24 mouse cellular contexts compared by ENCODE assay signal in genomic region chr12:9550328-9550727, GRCm38 (mm10). TPM values are rescaled to one million over a fixed set of nuclear protein-coding genes. Genes with fewer than 3 reads are reported as not detected.
A peak's percentile ranks its signal among the peaks of the same experiment; 100 is the strongest.
DNase-seq lines count a peak whose midpoint lies in the region; ATAC-seq and TF ChIP-seq lines count a peak whose summit lies in the region.
"Had no signal": no experiment of that assay in that cellular context is flagged by ENCODE, and none has a peak within 500 bp of the region (broad histone marks: within the 10 kb centered on the region; RNA-seq: fewer than 3 reads in every experiment).

No protein-coding gene starts in this region.

- no peaks in the 10 kb centered on the region for H3K27me3 ChIP-seq in limb, embryonic 12.5 days
- no peaks in the 10 kb centered on the region for H3K27me3 ChIP-seq in limb, embryonic 10.5 days (ENCODE audit: low read depth, poor library complexity, severe bottlenecking)
- H3K27me3 ChIP-seq in limb, embryonic 15.5 days, result no peaks in the 10 kb centered on the region
- H3K27me3 ChIP-seq: CH12.LX; embryonic facial prominence, embryonic 12.5 days; forebrain, embryonic 13.5 days; forebrain, embryonic 15.5 days; Patski had no signal

- TF ChIP-seq CTCF in left cerebral cortex, adult 2 months (IDR thresholded peaks at IDR 0.05), result no peak

- peak; percentile 39 for DNase-seq in heart, adult 11 months
- no peak for DNase-seq in heart, adult 8-10 months (ENCODE audit: low spot score)
- no peak for DNase-seq in limb, embryonic 10.5 days (ENCODE audit: low spot score)
- DNase-seq in left cerebral cortex, adult 2 months (ENCODE audit: extremely low spot score in 1 of 2, low spot score in 2 of 2), result no peak
- DNase-seq: adrenal gland, adult 8-10 months; adrenal gland, postnatal 14 days; adrenal gland, postnatal 36 days; B cell, adult 2 months; cerebellum, adult 11-12 months; cerebellum, adult 2 months; cerebellum, adult 9-10 months; cerebellum, postnatal 10 days; cerebellum, postnatal 25 days had no signal

- 74% methylated on average over 2 of the region's 2 CpGs for WGBS in limb, embryonic 12.5 days
- WGBS in limb, embryonic 10.5 days, result 96% methylated on average over 2 of the region's 2 CpGs
- WGBS in limb, embryonic 15.5 days, result 37% methylated on average over 2 of the region's 2 CpGs

- no peak overlapping the region for H3K4me3 ChIP-seq in limb, embryonic 12.5 days (replicated peaks)
- no peak overlapping the region for H3K4me3 ChIP-seq in limb, embryonic 10.5 days
- H3K4me3 ChIP-seq in limb, embryonic 15.5 days, result no peak overlapping the region
- H3K4me3 ChIP-seq in left cerebral cortex, adult 2 months, result no peak overlapping the region
- H3K4me3 ChIP-seq: embryonic facial prominence, embryonic 10.5 days; embryonic facial prominence, embryonic 12.5 days; forebrain, embryonic 13.5 days; forebrain, embryonic 15.5 days had no signal

- H3K36me3 ChIP-seq in limb, embryonic 12.5 days, result no peaks in the 10 kb centered on the region
- H3K36me3 ChIP-seq in limb, embryonic 10.5 days, result no peaks in the 10 kb centered on the region
- H3K36me3 ChIP-seq in limb, embryonic 15.5 days, result no peaks in the 10 kb centered on the region
- H3K36me3 ChIP-seq: embryonic facial prominence, embryonic 10.5 days; embryonic facial prominence, embryonic 12.5 days; forebrain, embryonic 15.5 days; G1E had no signal

- intact Hi-C loops in left cerebral cortex, adult 2 months (cut with DNase I), result no loop called here

- no peaks in the 10 kb centered on the region for H3K9me3 ChIP-seq in limb, embryonic 12.5 days
- no peaks in the 10 kb centered on the region for H3K9me3 ChIP-seq in limb, embryonic 10.5 days (replicated peaks)
- H3K9me3 ChIP-seq in limb, embryonic 15.5 days, result no peaks in the 10 kb centered on the region
- H3K9me3 ChIP-seq: embryonic facial prominence, embryonic 10.5 days; embryonic facial prominence, embryonic 12.5 days; forebrain, embryonic 13.5 days; forebrain, embryonic 15.5 days; G1E had no signal

- 0 out of 2 replicates have a peak overlapping the region, but pooled peaks have one; percentile 18 for H3K27ac ChIP-seq in limb, embryonic 12.5 days
- H3K27ac ChIP-seq in limb, embryonic 10.5 days, result no peak overlapping the region
- H3K27ac ChIP-seq in limb, embryonic 15.5 days, result peak overlapping the region; percentile 12; the same call in 1 of the 2 replicates
- H3K27ac ChIP-seq in left cerebral cortex, adult 2 months, result no peak overlapping the region
- H3K27ac ChIP-seq: embryonic facial prominence, embryonic 10.5 days; embryonic facial prominence, embryonic 12.5 days; forebrain, embryonic 13.5 days; forebrain, embryonic 15.5 days had no signal

- ATAC-seq in limb, embryonic 12.5 days (ENCODE audit: insufficient number of reproducible peaks, insufficient read depth, low FRiP score, low TSS enrichment, low read depth), result no peak
- peak; percentile 40; the same call in 1 of the 2 replicates for ATAC-seq in limb, embryonic 15.5 days (ENCODE audit: insufficient number of reproducible peaks, low FRiP score, low TSS enrichment, low read depth)
- ATAC-seq: activated CD4-positive, CD25-positive, alpha-beta regulatory T cell, adult 4 months; CD4-positive, CD25-positive, alpha-beta regulatory T cell, adult 4 months; forebrain, embryonic 13.5 days; forebrain, embryonic 15.5 days; Patski had no signal

- H3K4me2 ChIP-seq in limb, embryonic 12.5 days, result no peak overlapping the region
- no peak overlapping the region for H3K4me2 ChIP-seq in limb, embryonic 15.5 days
- H3K4me2 ChIP-seq: embryonic facial prominence, embryonic 12.5 days; forebrain, embryonic 13.5 days; forebrain, embryonic 15.5 days had no signal

- no peaks in the 10 kb centered on the region for H3K4me1 ChIP-seq in limb, embryonic 12.5 days (replicated peaks)
- no peaks in the 10 kb centered on the region for H3K4me1 ChIP-seq in limb, embryonic 10.5 days
- peaks cover 4% of the 10 kb centered on the region; the same call in 1 of the 2 replicates for H3K4me1 ChIP-seq in limb, embryonic 15.5 days
- H3K4me1 ChIP-seq: embryonic facial prominence, embryonic 10.5 days; embryonic facial prominence, embryonic 12.5 days; forebrain, embryonic 13.5 days; forebrain, embryonic 15.5 days had no signal

- no peak overlapping the region for H3K9ac ChIP-seq in limb, embryonic 12.5 days (replicated peaks)
- H3K9ac ChIP-seq in limb, embryonic 15.5 days, result no peak overlapping the region
- H3K9ac ChIP-seq: embryonic facial prominence, embryonic 12.5 days; forebrain, embryonic 13.5 days; forebrain, embryonic 15.5 days had no signal

RNA-seq across cellular contexts. Expression of gene Osr1, which starts 19.6 kb away (rescaled TPM):
- 1 to 10 TPM; 2.2 to 4.3 (median 3.5) TPM for total RNA-seq in heart, adult 8-10 months (2022)
- polyA plus RNA-seq in limb, embryonic 12.5 days (2016; fragmentation: Nextera tagmentation; extraction: Ambion mirVana), result 47.8 and 66.8 TPM in 2 replicates
- 21.3 and 38.3 TPM in 2 replicates for polyA plus RNA-seq in limb, embryonic 10.5 days (2016; fragmentation: Nextera tagmentation; extraction: Ambion mirVana)
- polyA plus RNA-seq in limb, embryonic 15.5 days (2015; fragmentation: Nextera tagmentation; extraction: Ambion mirVana), result 68.9 and 73.4 TPM in 2 replicates
- total RNA-seq in left cerebral cortex, adult 2 months (2021), result 1 to 10 TPM; 2.8 to 3.9 TPM
- total RNA-seq: CH12.LX, G1E had no signal
- polyA plus RNA-seq: activated CD4-positive, CD25-positive, alpha-beta regulatory T cell, adult 4 months; CD4-positive, CD25-positive, alpha-beta regulatory T cell, adult 4 months; G1E had no signal

Comparison
In these comparisons a context has a peak if more than half of its experiments do, and no peak if none do; other contexts are left out.
1. H3K27ac ChIP-seq: peak in limb, embryonic 12.5 days (single experiment) and limb, embryonic 15.5 days (single experiment); none in limb, embryonic 10.5 days (single experiment) and left cerebral cortex, adult 2 months (single experiment).